Mouse (Mus musculus): ENCODE data around the gene Ptch2. TPM values are rescaled to one million over a fixed set of nuclear protein-coding genes. Genes with fewer than 3 reads are reported as not detected.

Ptch2 gene
- polyA plus RNA-seq, 1 experiment, result 5.0 TPM

DNA sequence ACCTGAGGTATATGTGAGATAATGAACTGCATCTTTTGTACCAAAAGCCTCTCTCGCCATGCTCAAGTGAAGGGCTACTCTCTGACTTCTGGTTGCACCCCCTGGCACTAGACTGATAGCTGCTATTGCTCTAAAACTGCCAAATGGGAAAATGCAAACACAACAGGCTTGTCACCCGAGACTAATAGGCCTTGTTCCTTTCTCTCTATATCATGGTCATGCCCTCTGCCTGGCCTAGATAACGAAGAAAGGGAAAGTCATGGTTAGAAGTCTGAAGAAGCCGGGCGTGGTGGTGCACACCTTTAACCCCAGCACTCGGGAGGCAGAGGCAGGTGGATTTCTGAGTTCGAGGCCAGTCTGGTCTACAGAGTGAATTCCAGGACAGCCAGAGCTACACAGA lies 5.3 kb upstream of the Ptch2 start:
- no peak for DNase-seq
- TF ChIP-seq POLR2A (IDR thresholded peaks at IDR 0.05; ENCODE audit: low read depth, low read length) (no peak), CTCF (conservative IDR thresholded peaks at IDR 0.05; ENCODE audit: insufficient read depth, insufficient read length, low read depth, low read length) (no peak)
- no peaks in the 10 kb centered on the region for H3K27me3 ChIP-seq (replicated peaks; ENCODE audit: control insufficient read depth, insufficient read depth, low read length)
- H3K27ac ChIP-seq (ENCODE audit: insufficient read depth, low read depth, low read length), result no peak overlapping the region
- no peak overlapping the region for H3K4me3 ChIP-seq (ENCODE audit: insufficient read depth, low read depth, low read length)
- 77% methylated on average over 7 of the region's 7 CpGs for WGBS
- H3K4me1 ChIP-seq (ENCODE audit: control insufficient read depth, insufficient read depth, low read length), result no peaks in the 10 kb centered on the region
- no peaks in the 10 kb centered on the region; the same call in 1 of the 2 replicates for H3K36me3 ChIP-seq (ENCODE audit: control insufficient read depth, insufficient read depth, low read length)

DNA sequence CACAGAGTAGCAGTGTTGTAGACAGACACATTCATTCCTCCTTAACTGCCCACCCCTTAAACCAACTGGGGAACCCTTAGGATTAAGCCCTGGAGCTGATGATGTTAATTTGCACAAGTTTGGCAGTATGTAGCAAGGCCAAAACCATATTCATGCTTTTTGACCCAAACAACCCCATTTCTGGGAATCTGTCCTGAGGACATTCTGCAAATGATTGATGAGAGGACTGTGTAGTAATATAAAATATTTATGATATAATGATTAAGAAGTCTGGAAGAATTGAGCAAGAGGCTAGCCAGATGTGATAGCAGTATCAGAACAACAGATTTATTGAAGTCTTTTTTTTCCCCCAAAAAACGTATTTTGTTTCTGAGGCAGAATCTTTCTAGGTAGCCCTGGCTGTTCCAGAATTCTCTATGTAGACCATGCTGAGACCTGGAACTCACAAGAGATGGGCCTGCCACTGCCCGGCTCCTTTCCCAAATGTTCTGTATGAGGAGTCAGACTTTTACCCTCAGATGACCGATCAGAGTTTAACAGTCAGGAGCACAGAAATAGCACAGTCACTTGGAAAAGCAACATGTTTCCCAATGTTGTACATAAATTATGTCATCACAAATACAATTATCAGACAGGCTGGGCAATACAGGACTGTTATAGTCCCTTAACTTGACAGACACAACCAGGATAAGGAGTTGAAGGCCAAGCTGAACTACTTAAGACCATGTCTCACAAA lies 1.1 kb upstream of the Ptch2 start:
- H3K27me3 ChIP-seq (replicated peaks; ENCODE audit: control insufficient read depth, insufficient read depth, low read length), result no peaks in the 10 kb centered on the region
- DNase-seq, result peak; percentile 70
- no peaks in the 10 kb centered on the region for H3K4me1 ChIP-seq (ENCODE audit: control insufficient read depth, insufficient read depth, low read length)
- no peak for TF ChIP-seq POLR2A (IDR thresholded peaks at IDR 0.05; ENCODE audit: low read depth, low read length)
- no peak for TF ChIP-seq CTCF (conservative IDR thresholded peaks at IDR 0.05; ENCODE audit: insufficient read depth, insufficient read length, low read depth, low read length)
- no peak overlapping the region for H3K4me3 ChIP-seq (ENCODE audit: insufficient read depth, low read depth, low read length)
- no peaks in the 10 kb centered on the region for H3K36me3 ChIP-seq (ENCODE audit: control insufficient read depth, insufficient read depth, low read length)
- H3K27ac ChIP-seq (ENCODE audit: insufficient read depth, low read depth, low read length), result 0 out of 2 replicates have a peak overlapping the region, but pooled peaks have one; percentile 52
- 66% methylated on average over 3 of the region's 3 CpGs for WGBS

DNA sequence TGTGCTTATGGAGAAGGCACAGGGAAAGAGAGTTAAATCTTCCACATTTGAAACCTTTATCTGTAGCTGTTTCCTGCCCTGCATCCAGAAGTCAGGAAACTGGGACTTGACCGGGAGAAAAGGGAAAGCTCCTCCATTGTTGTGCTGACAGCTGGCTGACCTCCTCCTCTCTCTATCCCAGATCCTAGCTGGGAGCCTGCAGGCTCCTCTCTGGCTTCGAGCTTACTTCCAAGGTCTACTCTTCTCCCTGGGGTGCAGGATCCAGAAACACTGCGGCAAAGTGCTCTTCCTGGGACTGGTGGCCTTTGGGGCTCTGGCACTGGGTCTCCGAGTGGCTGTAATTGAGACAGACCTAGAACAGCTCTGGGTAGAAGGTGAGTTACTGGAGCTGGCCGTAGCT lies 791 bp downstream of the Ptch2 start:
- WGBS, result 21% methylated on average over 5 of the region's 5 CpGs
- Histone ChIP-seq H3K4me3 (ENCODE audit: insufficient read depth, low read depth, low read length) (peak overlapping the region; percentile 21), H3K27me3 (replicated peaks; ENCODE audit: control insufficient read depth, insufficient read depth, low read length) (no peaks in the 10 kb centered on the region), H3K36me3 (ENCODE audit: control insufficient read depth, insufficient read depth, low read length) (no peaks in the 10 kb centered on the region), H3K4me1 (ENCODE audit: control insufficient read depth, insufficient read depth, low read length) (no peaks in the 10 kb centered on the region), H3K27ac (ENCODE audit: insufficient read depth, low read depth, low read length) (peak overlapping the region; percentile 15; the same call in 1 of the 2 replicates)
- no peak for TF ChIP-seq CTCF (conservative IDR thresholded peaks at IDR 0.05; ENCODE audit: insufficient read depth, insufficient read length, low read depth, low read length)
- no peak for TF ChIP-seq POLR2A (IDR thresholded peaks at IDR 0.05; ENCODE audit: low read depth, low read length)
- peak; percentile 27 for DNase-seq

DNA sequence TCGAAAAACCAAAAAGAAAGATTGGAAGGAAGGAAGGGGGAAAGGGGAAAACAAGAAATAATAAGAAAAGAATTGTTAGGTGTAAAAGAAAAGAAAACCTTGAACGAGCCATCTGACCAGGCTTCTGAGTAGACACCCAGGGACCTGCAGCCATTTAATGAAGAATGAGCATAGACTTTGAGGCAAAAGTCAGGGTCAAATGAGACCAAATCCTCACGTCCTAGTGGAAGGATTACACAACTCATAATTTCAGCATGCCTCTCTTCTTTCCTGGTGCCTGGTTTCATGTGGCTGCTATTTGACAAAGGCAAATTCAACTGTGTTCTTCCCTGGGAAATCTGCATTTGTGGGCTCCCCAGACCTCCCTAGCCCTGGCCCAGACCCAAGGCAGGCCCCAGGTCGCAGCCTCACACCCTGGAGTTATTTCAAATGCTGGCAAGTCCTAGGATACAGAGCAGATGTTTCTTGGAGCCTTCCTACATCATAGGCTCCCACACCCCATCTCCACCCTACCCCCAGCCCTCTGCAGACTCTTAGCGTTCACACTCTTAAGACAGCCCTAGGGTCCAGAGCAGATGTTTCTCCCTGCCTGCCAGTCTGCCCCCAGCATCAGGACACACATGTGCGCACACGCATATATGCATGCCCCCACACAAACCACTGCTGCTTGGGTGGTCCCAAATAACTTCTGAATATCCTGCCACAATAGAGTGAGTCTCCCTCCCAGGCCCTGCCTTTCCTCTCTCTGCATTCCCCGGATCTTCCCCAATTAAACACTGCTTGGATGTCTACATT lies 2.3 kb downstream of the Ptch2 start:
- TF ChIP-seq CTCF (conservative IDR thresholded peaks at IDR 0.05; ENCODE audit: insufficient read depth, insufficient read length, low read depth, low read length) (no peak), POLR2A (IDR thresholded peaks at IDR 0.05; ENCODE audit: low read depth, low read length) (no peak)
- no peak overlapping the region for H3K4me3 ChIP-seq (ENCODE audit: insufficient read depth, low read depth, low read length)
- H3K4me1 ChIP-seq (ENCODE audit: control insufficient read depth, insufficient read depth, low read length), result no peaks in the 10 kb centered on the region
- 64% methylated on average over 8 of the region's 8 CpGs for WGBS
- H3K27ac ChIP-seq (ENCODE audit: insufficient read depth, low read depth, low read length), result no peak overlapping the region
- H3K27me3 ChIP-seq (replicated peaks; ENCODE audit: control insufficient read depth, insufficient read depth, low read length), result no peaks in the 10 kb centered on the region
- no peak for DNase-seq
- no peaks in the 10 kb centered on the region for H3K36me3 ChIP-seq (ENCODE audit: control insufficient read depth, insufficient read depth, low read length)

DNA sequence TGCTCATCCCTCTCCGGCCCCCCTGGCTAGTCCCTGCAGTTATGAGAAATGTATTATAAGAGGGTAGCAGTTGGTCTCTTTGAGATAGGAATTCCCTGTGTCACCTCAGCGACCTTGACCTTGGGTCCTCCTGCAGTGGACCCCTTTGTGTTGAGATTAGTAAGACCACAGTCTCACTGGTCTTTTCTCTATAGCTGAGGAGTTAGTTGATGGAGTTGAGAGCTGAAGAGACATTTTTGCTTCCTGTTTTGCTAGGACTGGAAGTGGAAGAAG lies 2.8 kb downstream of the Ptch2 start:
- H3K27ac ChIP-seq (ENCODE audit: insufficient read depth, low read depth, low read length), result no peak overlapping the region
- no peak for DNase-seq
- no peaks in the 10 kb centered on the region for H3K36me3 ChIP-seq (ENCODE audit: control insufficient read depth, insufficient read depth, low read length)

DNA sequence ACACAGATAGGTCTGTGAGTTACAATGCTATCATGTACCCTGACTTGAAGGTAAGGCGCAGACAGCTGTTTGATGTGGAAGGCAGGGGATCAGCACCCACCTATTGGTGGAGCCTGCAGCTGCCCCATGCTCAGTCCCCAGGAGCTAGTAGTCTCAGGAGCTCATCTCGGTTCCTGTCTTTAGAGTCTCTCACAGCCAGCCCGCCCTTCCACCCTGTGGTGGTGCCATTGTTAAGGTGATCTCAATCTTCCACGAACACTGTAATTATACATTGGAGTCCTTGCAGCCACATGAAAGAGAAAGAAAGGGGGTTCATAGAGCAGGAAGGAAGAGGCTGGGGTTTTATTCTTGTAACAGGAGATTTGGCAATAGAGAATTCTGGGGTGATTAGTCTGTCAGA lies 4.2 kb downstream of the Ptch2 start:
- H3K27ac ChIP-seq (ENCODE audit: insufficient read depth, low read depth, low read length), result no peak overlapping the region
- 81% methylated on average over 4 of the region's 4 CpGs for WGBS
- no peaks in the 10 kb centered on the region for H3K36me3 ChIP-seq (ENCODE audit: control insufficient read depth, insufficient read depth, low read length)
- no peaks in the 10 kb centered on the region for H3K4me1 ChIP-seq (ENCODE audit: control insufficient read depth, insufficient read depth, low read length)
- no peak overlapping the region for H3K4me3 ChIP-seq (ENCODE audit: insufficient read depth, low read depth, low read length)
- no peaks in the 10 kb centered on the region for H3K27me3 ChIP-seq (replicated peaks; ENCODE audit: control insufficient read depth, insufficient read depth, low read length)
- TF ChIP-seq POLR2A (IDR thresholded peaks at IDR 0.05; ENCODE audit: low read depth, low read length), result no peak
- no peak for TF ChIP-seq CTCF (conservative IDR thresholded peaks at IDR 0.05; ENCODE audit: insufficient read depth, insufficient read length, low read depth, low read length)
- no peak for DNase-seq

More for the DNA sequence above, 2.8 kb downstream of the Ptch2 start:
- no peak for TF ChIP-seq POLR2A (IDR thresholded peaks at IDR 0.05; ENCODE audit: low read depth, low read length)
- TF ChIP-seq CTCF (conservative IDR thresholded peaks at IDR 0.05; ENCODE audit: insufficient read depth, insufficient read length, low read depth, low read length), result no peak
- Histone ChIP-seq H3K4me1 (ENCODE audit: control insufficient read depth, insufficient read depth, low read length) (no peaks in the 10 kb centered on the region), H3K27me3 (replicated peaks; ENCODE audit: control insufficient read depth, insufficient read depth, low read length) (no peaks in the 10 kb centered on the region), H3K4me3 (ENCODE audit: insufficient read depth, low read depth, low read length) (no peak overlapping the region)
- WGBS, result 76% methylated on average over 2 of the region's 2 CpGs

DNA sequence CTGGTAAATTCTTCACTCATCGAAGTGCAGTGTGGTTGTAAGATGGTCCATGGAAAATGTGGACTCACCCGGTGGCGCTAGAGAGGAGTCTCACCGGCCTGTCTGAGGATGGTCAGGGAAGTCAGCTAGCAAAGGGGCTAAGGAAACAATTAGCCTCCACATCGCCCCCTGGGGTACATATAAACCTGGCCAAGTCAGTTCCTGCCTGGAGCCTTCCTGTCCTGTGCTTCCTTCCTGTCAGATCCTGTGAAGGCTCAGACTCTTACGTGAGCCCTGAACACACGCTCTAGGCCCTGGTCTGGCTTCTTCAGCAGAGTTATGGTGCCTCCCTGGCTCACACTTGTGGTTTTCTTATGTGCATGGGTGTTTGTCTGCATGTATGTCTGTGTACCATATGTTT lies 5.3 kb downstream of the Ptch2 start:
- Histone ChIP-seq H3K27me3 (replicated peaks; ENCODE audit: control insufficient read depth, insufficient read depth, low read length) (no peaks in the 10 kb centered on the region), H3K36me3 (ENCODE audit: control insufficient read depth, insufficient read depth, low read length) (no peaks in the 10 kb centered on the region), H3K4me3 (ENCODE audit: insufficient read depth, low read depth, low read length) (no peak overlapping the region), H3K4me1 (ENCODE audit: control insufficient read depth, insufficient read depth, low read length) (no peaks in the 10 kb centered on the region), H3K27ac (ENCODE audit: insufficient read depth, low read depth, low read length) (no peak overlapping the region)
- DNase-seq, result peak; percentile 70
- TF ChIP-seq POLR2A (IDR thresholded peaks at IDR 0.05; ENCODE audit: low read depth, low read length), result no peak
- TF ChIP-seq CTCF (conservative IDR thresholded peaks at IDR 0.05; ENCODE audit: insufficient read depth, insufficient read length, low read depth, low read length), result peak; percentile 40; the same call in 1 of the 2 replicates
- WGBS, result 47% methylated on average over 7 of the region's 7 CpGs

All from kidney, adult 2 months (tissue).